19 mouse cellular contexts compared by ENCODE assay signal in the genomic region with DNA sequence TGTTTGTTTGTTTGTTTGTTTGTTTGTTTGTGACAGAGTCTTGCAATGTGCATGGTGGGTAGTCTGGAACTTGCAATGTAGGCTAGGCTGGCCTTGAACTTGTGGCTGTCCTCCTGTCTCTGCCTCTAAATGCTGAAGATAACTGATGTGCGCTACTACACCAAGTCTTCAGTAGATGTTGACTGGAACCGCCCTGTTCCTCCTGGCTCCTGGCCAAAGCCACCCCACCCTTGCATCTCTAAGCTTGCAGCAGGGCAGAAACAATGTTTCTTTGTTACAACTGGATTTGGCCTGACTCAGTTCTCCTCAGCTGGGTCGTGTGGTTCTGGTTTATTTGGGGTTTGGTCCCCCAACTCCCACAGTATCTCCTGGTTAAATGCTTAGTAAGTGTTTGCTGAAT. TPM values are rescaled to one million over a fixed set of nuclear protein-coding genes. Genes with fewer than 3 reads are reported as not detected.
DNase-seq lines count a peak whose midpoint lies in the region; ATAC-seq and TF ChIP-seq lines count a peak whose summit lies in the region.
"Had no signal": no experiment of that assay in that cellular context is flagged by ENCODE, and none has a peak within 500 bp of the region (broad histone marks: within the 10 kb centered on the region; RNA-seq: fewer than 3 reads in every experiment).

No protein-coding gene starts in this region.

- WGBS in embryonic facial prominence, embryonic 14.5 days, result 39% methylated on average over 3 of the region's 3 CpGs
- 76% methylated on average over 3 of the region's 3 CpGs for WGBS in embryonic facial prominence, embryonic 10.5 days
- WGBS in limb, embryonic 15.5 days, result 34% methylated on average over 3 of the region's 3 CpGs
- 85% methylated on average over 3 of the region's 3 CpGs for WGBS in limb, embryonic 10.5 days
- 36% methylated on average over 3 of the region's 3 CpGs for WGBS in stomach, postnatal 0 days

- H3K27ac ChIP-seq in embryonic facial prominence, embryonic 14.5 days (replicated peaks; ENCODE audit: low read depth, low read length), result no peak overlapping the region
- H3K27ac ChIP-seq in embryonic facial prominence, embryonic 10.5 days (replicated peaks), result no peak overlapping the region
- H3K27ac ChIP-seq in limb, embryonic 15.5 days, result peak overlapping the region; percentile 62; the same call in 1 of the 2 replicates
- H3K27ac ChIP-seq in limb, embryonic 10.5 days, result no peak overlapping the region
- H3K27ac ChIP-seq in stomach, postnatal 0 days (replicated peaks), result no peak overlapping the region
- H3K27ac ChIP-seq: embryonic facial prominence, embryonic 12.5 days; forebrain, embryonic 12.5 days; macrophage had no signal

- ATAC-seq in embryonic facial prominence, embryonic 14.5 days (ENCODE audit: low read depth), result peak; percentile 48; the same call in 1 of the 2 replicates
- no peak for ATAC-seq in limb, embryonic 15.5 days (ENCODE audit: insufficient number of reproducible peaks, low FRiP score, low TSS enrichment, low read depth)
- peak; percentile 34 for ATAC-seq in stomach, postnatal 0 days (ENCODE audit: low FRiP score, low TSS enrichment)

- peak; percentile 69 for DNase-seq in embryonic facial prominence, embryonic 14.5 days (ENCODE audit: low spot score)
- DNase-seq in embryonic facial prominence, embryonic 10.5 days (ENCODE audit: low spot score), result no peak
- no peak for DNase-seq in limb, embryonic 10.5 days (ENCODE audit: low spot score)
- DNase-seq in MEL-GATA-1-ER (ENCODE audit: extremely low read depth, low read depth), result peak; percentile 50
- DNase-seq in stomach, postnatal 0 days (ENCODE audit: low spot score), result peak; percentile 65
- no peak for DNase-seq in cerebellum, postnatal 10 days
- no peak for DNase-seq in left cerebral cortex, adult 8-10 months (ENCODE audit: low spot score in 2 of 2)
- DNase-seq: cerebellum, postnatal 25 days; kidney, postnatal 25 days; layer of hippocampus, postnatal 36 days; thymus, postnatal 14 days had no signal

- no peak overlapping the region for H3K4me2 ChIP-seq in embryonic facial prominence, embryonic 14.5 days (ENCODE audit: low read depth, low read length)
- no peak overlapping the region for H3K4me2 ChIP-seq in limb, embryonic 15.5 days
- no peak overlapping the region for H3K4me2 ChIP-seq in stomach, postnatal 0 days (replicated peaks; ENCODE audit: low read depth)
- H3K4me2 ChIP-seq: embryonic facial prominence, embryonic 12.5 days; forebrain, embryonic 12.5 days had no signal

- H3K27me3 ChIP-seq in embryonic facial prominence, embryonic 14.5 days (replicated peaks; ENCODE audit: control insufficient read depth, insufficient read depth, low read length), result no peaks in the 10 kb centered on the region
- peaks cover 29% of the 10 kb centered on the region for H3K27me3 ChIP-seq in embryonic facial prominence, embryonic 10.5 days (replicated peaks; ENCODE audit: low read depth, poor library complexity, severe bottlenecking)
- no peaks in the 10 kb centered on the region for H3K27me3 ChIP-seq in limb, embryonic 15.5 days
- peaks cover 24% of the 10 kb centered on the region; the same call in 1 of the 2 replicates for H3K27me3 ChIP-seq in limb, embryonic 10.5 days (ENCODE audit: low read depth, poor library complexity, severe bottlenecking)
- no peaks in the 10 kb centered on the region; the same call in 1 of the 2 replicates for H3K27me3 ChIP-seq in stomach, postnatal 0 days (ENCODE audit: control insufficient read depth, insufficient read depth, low read length)

- H3K36me3 ChIP-seq in embryonic facial prominence, embryonic 14.5 days (ENCODE audit: control insufficient read depth, insufficient read depth, low read length), result no peaks in the 10 kb centered on the region
- no peaks in the 10 kb centered on the region for H3K36me3 ChIP-seq in embryonic facial prominence, embryonic 10.5 days (replicated peaks)
- H3K36me3 ChIP-seq in limb, embryonic 15.5 days, result no peaks in the 10 kb centered on the region
- no peaks in the 10 kb centered on the region for H3K36me3 ChIP-seq in limb, embryonic 10.5 days
- H3K36me3 ChIP-seq in stomach, postnatal 0 days (ENCODE audit: control insufficient read depth, insufficient read depth, low read length), result no peaks in the 10 kb centered on the region
- H3K36me3 ChIP-seq: embryonic facial prominence, embryonic 12.5 days; forebrain, embryonic 12.5 days; G1E had no signal

- no peak overlapping the region for H3K4me3 ChIP-seq in embryonic facial prominence, embryonic 14.5 days (ENCODE audit: low read depth, low read length)
- no peak overlapping the region for H3K4me3 ChIP-seq in embryonic facial prominence, embryonic 10.5 days
- H3K4me3 ChIP-seq in limb, embryonic 15.5 days, result no peak overlapping the region
- no peak overlapping the region for H3K4me3 ChIP-seq in limb, embryonic 10.5 days
- H3K4me3 ChIP-seq in stomach, postnatal 0 days (ENCODE audit: low read depth, low read length), result no peak overlapping the region
- H3K4me3 ChIP-seq: embryonic facial prominence, embryonic 12.5 days; forebrain, embryonic 12.5 days had no signal

- TF ChIP-seq EP300 in stomach, postnatal 0 days (optimal IDR thresholded peaks at IDR 0.05), result no peak

- no peak overlapping the region for H3K9ac ChIP-seq in embryonic facial prominence, embryonic 14.5 days (ENCODE audit: low read depth, low read length)
- no peak overlapping the region for H3K9ac ChIP-seq in limb, embryonic 15.5 days
- H3K9ac ChIP-seq in stomach, postnatal 0 days (ENCODE audit: low read length), result no peak overlapping the region
- H3K9ac ChIP-seq: embryonic facial prominence, embryonic 12.5 days; forebrain, embryonic 12.5 days had no signal

- no peaks in the 10 kb centered on the region for H3K9me3 ChIP-seq in embryonic facial prominence, embryonic 14.5 days (ENCODE audit: control insufficient read depth, low read length)
- no peaks in the 10 kb centered on the region for H3K9me3 ChIP-seq in embryonic facial prominence, embryonic 10.5 days
- H3K9me3 ChIP-seq in limb, embryonic 15.5 days, result no peaks in the 10 kb centered on the region
- no peaks in the 10 kb centered on the region for H3K9me3 ChIP-seq in limb, embryonic 10.5 days (replicated peaks)
- H3K9me3 ChIP-seq in stomach, postnatal 0 days (ENCODE audit: control insufficient read depth, low read length), result no peaks in the 10 kb centered on the region
- H3K9me3 ChIP-seq: embryonic facial prominence, embryonic 12.5 days; forebrain, embryonic 12.5 days; G1E had no signal

- no peaks in the 10 kb centered on the region; the same call in 1 of the 2 replicates for H3K4me1 ChIP-seq in embryonic facial prominence, embryonic 14.5 days (ENCODE audit: control insufficient read depth, insufficient read depth, low read length)
- no peaks in the 10 kb centered on the region; the same call in 1 of the 2 replicates for H3K4me1 ChIP-seq in embryonic facial prominence, embryonic 10.5 days
- 0 out of 2 replicates have a peak, but pooled peaks cover 2% of the 10 kb centered on the region for H3K4me1 ChIP-seq in limb, embryonic 15.5 days
- H3K4me1 ChIP-seq in limb, embryonic 10.5 days, result peaks cover 3% of the 10 kb centered on the region; the same call in 1 of the 2 replicates
- no peaks in the 10 kb centered on the region for H3K4me1 ChIP-seq in stomach, postnatal 0 days (replicated peaks; ENCODE audit: control insufficient read depth, insufficient read depth)
- H3K4me1 ChIP-seq: embryonic facial prominence, embryonic 12.5 days; forebrain, embryonic 12.5 days had no signal

- no peak for TF ChIP-seq CTCF in stomach, postnatal 0 days (IDR thresholded peaks at IDR 0.05; ENCODE audit: low read depth)

RNA-seq across cellular contexts. Expression of gene Duox1, which starts 18.7 kb away (rescaled TPM):
- polyA plus RNA-seq in embryonic facial prominence, embryonic 14.5 days (2014; fragmentation: Nextera tagmentation; extraction: Ambion mirVana), result 0.34 and 0.67 TPM in 2 replicates
- 0.07 TPM in 1 of 2 replicates, not detected in the other for polyA plus RNA-seq in embryonic facial prominence, embryonic 10.5 days (2016; fragmentation: Nextera tagmentation; extraction: Ambion mirVana)
- polyA plus RNA-seq in limb, embryonic 15.5 days (2015; fragmentation: Nextera tagmentation; extraction: Ambion mirVana), result 2.5 and 2.7 TPM in 2 replicates
- polyA plus RNA-seq in limb, embryonic 10.5 days (2016; fragmentation: Nextera tagmentation; extraction: Ambion mirVana), result 0.14 and 0.18 TPM in 2 replicates
- polyA plus RNA-seq in stomach, postnatal 0 days (2015; fragmentation: Nextera tagmentation; extraction: Ambion mirVana), result 3.5 and 4.3 TPM in 2 replicates
- total RNA-seq in left cerebral cortex, adult 8-10 months (2022), result under 1 TPM in 1 of 4 experiments, not detected in 3; 0.07 TPM
- total RNA-seq: G1E; layer of hippocampus, postnatal 36 days had no signal
- polyA plus RNA-seq: G1E; heart, postnatal 0 days; macrophage had no signal

RNA-seq across cellular contexts. Expression of gene Duoxa1, which starts 20.6 kb away (rescaled TPM):
- 3.6 and 4.2 TPM in 2 replicates for polyA plus RNA-seq in embryonic facial prominence, embryonic 14.5 days (2014; fragmentation: Nextera tagmentation; extraction: Ambion mirVana)
- polyA plus RNA-seq in embryonic facial prominence, embryonic 10.5 days (2016; fragmentation: Nextera tagmentation; extraction: Ambion mirVana), result 0.27 TPM in 1 of 2 replicates, not detected in the other
- 12.4 and 14.5 TPM in 2 replicates for polyA plus RNA-seq in limb, embryonic 15.5 days (2015; fragmentation: Nextera tagmentation; extraction: Ambion mirVana)
- 0.45 TPM in 1 of 2 replicates, not detected in the other for polyA plus RNA-seq in limb, embryonic 10.5 days (2016; fragmentation: Nextera tagmentation; extraction: Ambion mirVana)
- polyA plus RNA-seq in stomach, postnatal 0 days (2015; fragmentation: Nextera tagmentation; extraction: Ambion mirVana), result 17.3 and 19.4 TPM in 2 replicates
- under 1 TPM in 1 of 4 experiments, not detected in 3; 0.55 TPM for total RNA-seq in left cerebral cortex, adult 8-10 months (2022)
- total RNA-seq: adrenal gland, adult 18-20 months; layer of hippocampus, postnatal 36 days had no signal
- polyA plus RNA-seq: G1E; heart, postnatal 0 days; macrophage; neural tube, embryonic 14.5 days had no signal

RNA-seq across cellular contexts. Expression of gene Shf, which starts 34.8 kb away (rescaled TPM):
- polyA plus RNA-seq in embryonic facial prominence, embryonic 14.5 days (2014; fragmentation: Nextera tagmentation; extraction: Ambion mirVana), result 5.5 and 6.4 TPM in 2 replicates
- polyA plus RNA-seq in embryonic facial prominence, embryonic 10.5 days (2016; fragmentation: Nextera tagmentation; extraction: Ambion mirVana), result 4.7 and 7.6 TPM in 2 replicates
- 3.5 and 4.3 TPM in 2 replicates for polyA plus RNA-seq in limb, embryonic 15.5 days (2015; fragmentation: Nextera tagmentation; extraction: Ambion mirVana)
- polyA plus RNA-seq in limb, embryonic 10.5 days (2016; fragmentation: Nextera tagmentation; extraction: Ambion mirVana), result 5.4 TPM in 2 replicates
- 1.6 and 1.7 TPM in 2 replicates for polyA plus RNA-seq in stomach, postnatal 0 days (2015; fragmentation: Nextera tagmentation; extraction: Ambion mirVana)
- total RNA-seq in left cerebral cortex, adult 8-10 months (2022), result 10 to 100 TPM; 60.1 to 71.6 (median 71.0) TPM

RNA-seq across cellular contexts. Expression of gene Duoxa2, which starts 35.5 kb away (rescaled TPM):
- 0.71 TPM in 1 of 2 replicates, not detected in the other for polyA plus RNA-seq in embryonic facial prominence, embryonic 14.5 days (2014; fragmentation: Nextera tagmentation; extraction: Ambion mirVana)
- 0.09 TPM in 1 of 2 replicates, not detected in the other for polyA plus RNA-seq in embryonic facial prominence, embryonic 10.5 days (2016; fragmentation: Nextera tagmentation; extraction: Ambion mirVana)
- 0.12 and 0.28 TPM in 2 replicates for polyA plus RNA-seq in limb, embryonic 15.5 days (2015; fragmentation: Nextera tagmentation; extraction: Ambion mirVana)
- polyA plus RNA-seq in limb, embryonic 10.5 days (2016; fragmentation: Nextera tagmentation; extraction: Ambion mirVana), result 0.13 TPM in 1 of 2 replicates, not detected in the other
- polyA plus RNA-seq in stomach, postnatal 0 days (2015; fragmentation: Nextera tagmentation; extraction: Ambion mirVana), result 98.8 and 101 TPM in 2 replicates
- total RNA-seq in left cerebral cortex, adult 8-10 months (2022), result not detected
- total RNA-seq: adrenal gland, adult 18-20 months; layer of hippocampus, postnatal 36 days had no signal
- polyA plus RNA-seq: embryonic facial prominence, embryonic 12.5 days; forebrain, embryonic 12.5 days; G1E; macrophage had no signal

RNA-seq across cellular contexts. Expression of gene Duox2, which starts 35.9 kb away (rescaled TPM):
- polyA plus RNA-seq in embryonic facial prominence, embryonic 14.5 days (2014; fragmentation: Nextera tagmentation; extraction: Ambion mirVana), result 0.04 and 0.14 TPM in 2 replicates
- not detected in 2 replicates for polyA plus RNA-seq in embryonic facial prominence, embryonic 10.5 days (2016; fragmentation: Nextera tagmentation; extraction: Ambion mirVana)
- 0.05 and 0.13 TPM in 2 replicates for polyA plus RNA-seq in limb, embryonic 15.5 days (2015; fragmentation: Nextera tagmentation; extraction: Ambion mirVana)
- 0.03 TPM in 1 of 2 replicates, not detected in the other for polyA plus RNA-seq in limb, embryonic 10.5 days (2016; fragmentation: Nextera tagmentation; extraction: Ambion mirVana)
- polyA plus RNA-seq in stomach, postnatal 0 days (2015; fragmentation: Nextera tagmentation; extraction: Ambion mirVana), result 15.2 and 17.2 TPM in 2 replicates
- total RNA-seq in left cerebral cortex, adult 8-10 months (2022), result under 1 TPM in 1 of 4 experiments, not detected in 3; 0.09 TPM
- polyA plus RNA-seq: forebrain, embryonic 12.5 days; G1E; macrophage; neural tube, embryonic 14.5 days had no signal

Comparison
In these comparisons a context has a peak if more than half of its experiments do, and no peak if none do; other contexts are left out.
1. DNase-seq: peak in embryonic facial prominence, embryonic 14.5 days (single experiment), MEL-GATA-1-ER (single experiment) and stomach, postnatal 0 days (single experiment); none in embryonic facial prominence, embryonic 10.5 days (single experiment), limb, embryonic 10.5 days (single experiment), cerebellum, postnatal 10 days (0 of 2) and left cerebral cortex, adult 8-10 months (0 of 2).